Mouse (Mus musculus) G1E (cell line): Measurements from ENCODE around the gene Mmp11. TPM values are rescaled to one million over a fixed set of nuclear protein-coding genes. Genes with fewer than 3 reads are reported as not detected.

ENCODE experiments used
- ATAC-seq: 2 replicates; pipeline ENCODE4 v1.8.0; 2016; ENCODE audit warnings: mild to moderate bottlenecking; ENCODE audit not compliant: insufficient number of reproducible peaks, poor library complexity, low FRiP score, severe bottlenecking; ENCODE audit errors: extremely low read depth
- DNase-seq: peaks from one replicate; pipeline ENCODE4 v3.0.0; 2012; ENCODE audit warnings: low spot score
- H3K27me3 ChIP-seq: 2 replicates; pipeline ENCODE4 v1.6.1; 2012; ENCODE audit warnings: mild to moderate bottlenecking, low read length, inconsistent platforms; ENCODE audit not compliant: insufficient read depth
- H3K36me3 ChIP-seq: replicated peaks from 2 replicates; pipeline ENCODE3; 2012; ENCODE audit warnings: mild to moderate bottlenecking, inconsistent platforms
- H3K4me1 ChIP-seq: 2 replicates; pipeline ENCODE4 v1.6.1; 2012; ENCODE audit warnings: low read depth, low read length, inconsistent platforms, mixed read lengths; ENCODE audit not compliant: insufficient read depth
- H3K4me3 ChIP-seq: 2 replicates; pipeline ENCODE4 v1.5.1; 2012; ENCODE audit warnings: low read depth, mild to moderate bottlenecking, inconsistent platforms, low read length, moderate library complexity, mixed read lengths
- H3K9me3 ChIP-seq: replicated peaks from 2 replicates; pipeline ENCODE4 v1.6.1; 2012; ENCODE audit warnings: inconsistent platforms
- CTCF ChIP-seq: IDR thresholded peaks from 2 replicates; pipeline ENCODE4 v1.5.1; 2012; ENCODE audit warnings: low read depth, low read length, inconsistent platforms, mixed read lengths
- GATA1 ChIP-seq: IDR thresholded peaks from 2 replicates; pipeline ENCODE4 v1.6.1; 2012; ENCODE audit warnings: borderline replicate concordance, low read length, inconsistent platforms, mixed read lengths
- GATA2 ChIP-seq: IDR thresholded peaks from 2 replicates; pipeline ENCODE4 v1.6.1; 2012; ENCODE audit warnings: low read depth, low read length, inconsistent platforms, borderline replicate concordance
- POLR2AphosphoS5 ChIP-seq: IDR thresholded peaks from 2 replicates; pipeline ENCODE4 v1.6.1; 2012; ENCODE audit warnings: low read depth, low read length, inconsistent platforms; ENCODE audit not compliant: insufficient replicate concordance
- TAL1 ChIP-seq: conservative IDR thresholded peaks from 2 replicates; pipeline ENCODE4 v1.6.1; 2012; ENCODE audit warnings: low read depth, low read length, inconsistent platforms, mixed read lengths
- polyA plus RNA-seq: library from polyadenylated mRNA; stranded (reverse); fragments of >175 nt; gene quantifications from 2 replicates; pipeline ENCODE4 v1.2.3, GENCODE M21; 2012
- total RNA-seq, 2 experiments: library from RNA; stranded (forward) in 1 of 2; stranded (reverse) in 1 of 2; fragments of 200-1000 nt in 1 of 2; fragments of >200 nt in 1 of 2; fragmentation: Nextera tagmentation in 1 of 2; gene quantifications; 2 replicates each; pipeline ENCODE4 v1.2.3; 2014 to 2017

The Mmp11 gene
- total and polyA plus RNA-seq, 3 experiments: 0.11 TPM; not detected in 2

- H3K9me3 ChIP-seq: no peaks in the 10 kb centered on the region
- ATAC-seq: no peak
- H3K4me1 ChIP-seq: peaks cover 31% of the 10 kb centered on the region
- TF ChIP-seq CTCF: no peak
- TF ChIP-seq POLR2AphosphoS5: no peak
- TF ChIP-seq TAL1: no peak
- no peak for TF ChIP-seq GATA2
- no peak for TF ChIP-seq GATA1
- H3K27me3 ChIP-seq: peaks cover 15% of the 10 kb centered on the region
- DNase-seq: no peak
- H3K36me3 ChIP-seq: peaks cover 13% of the 10 kb centered on the region
- no peak overlapping the region for H3K4me3 ChIP-seq
Observed at GRCm38 (mm10) chr10:75944066-75944772, 7.9 kb upstream of the Mmp11 start.

- ATAC-seq (no peak), DNase-seq (no peak)
- H3K4me1 ChIP-seq: peaks cover 40% of the 10 kb centered on the region
- no peaks in the 10 kb centered on the region for H3K9me3 ChIP-seq
- H3K4me3 ChIP-seq: no peak within 1 kb of the TSS
- peaks cover 5% of the 10 kb centered on the region for H3K27me3 ChIP-seq
- peaks cover 20% of the 10 kb centered on the region for H3K36me3 ChIP-seq
- TF ChIP-seq CTCF (no peak), TAL1 (no peak), POLR2AphosphoS5 (no peak), GATA2 (no peak), GATA1 (no peak)
Observed at GRCm38 (mm10) chr10:75942736-75943477, 6.6 kb upstream of the Mmp11 start, which contains the start of gene Vpreb3. Gene Vpreb3 (plus strand): TSS chr10:75943057.

GRCm38 (mm10) chr10:75941042-75941824, 4.9 kb upstream of the Mmp11 start:
- no peak for DNase-seq
- peaks cover 56% of the 10 kb centered on the region for H3K4me1 ChIP-seq
- no peak for ATAC-seq
- no peak for TF ChIP-seq GATA2
- no peak for TF ChIP-seq GATA1
- TF ChIP-seq POLR2AphosphoS5: no peak
- no peak for TF ChIP-seq CTCF
- no peak for TF ChIP-seq TAL1
- H3K27me3 ChIP-seq: no peaks in the 10 kb centered on the region; the same call in 1 of the 2 replicates
- peaks cover 31% of the 10 kb centered on the region for H3K36me3 ChIP-seq
- H3K9me3 ChIP-seq: no peaks in the 10 kb centered on the region
- no peak overlapping the region for H3K4me3 ChIP-seq

- Histone ChIP-seq H3K4me3 (peak within 1 kb of the TSS; percentile 45; the same call in 1 of the 2 replicates), H3K27me3 (no peaks in the 10 kb centered on the region), H3K36me3 (peaks cover 31% of the 10 kb centered on the region), H3K9me3 (no peaks in the 10 kb centered on the region), H3K4me1 (peaks cover 59% of the 10 kb centered on the region)
- ATAC-seq (no peak), DNase-seq (no peak)
- TF ChIP-seq CTCF: no peak
- TF ChIP-seq POLR2AphosphoS5: no peak
- TF ChIP-seq GATA2: no peak
Observed at GRCm38 (mm10) chr10:75940520-75940919, 4.2 kb upstream of the Mmp11 start, which contains the start of gene Gm867. Gene Gm867 (minus strand): TSS chr10:75940672.

GRCm38 (mm10) chr10:75939481-75940234, 3.4 kb upstream of the Mmp11 start:
- peak; percentile 70 for DNase-seq
- no peaks in the 10 kb centered on the region for H3K9me3 ChIP-seq
- peak; percentile 35; the same call in 1 of the 2 replicates for ATAC-seq
- H3K4me3 ChIP-seq: peak overlapping the region; percentile 45; the same call in 1 of the 2 replicates
- peaks cover 31% of the 10 kb centered on the region for H3K36me3 ChIP-seq
- TF ChIP-seq GATA2: no peak
- no peak for TF ChIP-seq CTCF
- TF ChIP-seq GATA1: no peak
- TF ChIP-seq POLR2AphosphoS5: no peak
- no peak for TF ChIP-seq TAL1
- peaks cover 63% of the 10 kb centered on the region for H3K4me1 ChIP-seq
- H3K27me3 ChIP-seq: no peaks in the 10 kb centered on the region
